Mouse (Mus musculus) stomach, embryonic 14.5 days (tissue): ENCODE data around the gene Pawr. TPM values are rescaled to one million over a fixed set of nuclear protein-coding genes. Genes with fewer than 3 reads are reported as not detected.

Source experiments
- ATAC-seq: fragments of 200-750 bp; cut with Nextera tagmentation; 2 replicates; pipeline ENCODE4 v1.8.0; 2017; ENCODE audit warnings: low read depth, moderate TSS enrichment; ENCODE audit not compliant: insufficient number of reproducible peaks, insufficient read depth, low FRiP score
- H3K27ac ChIP-seq: fragments of 300-500 bp; sonication (generic); 2 replicates; pipeline ENCODE4 v1.5.1; 2014; ENCODE audit warnings: mild to moderate bottlenecking, low read length, moderate library complexity, mixed read lengths
- H3K27me3 ChIP-seq: fragments of 300-500 bp; sonication (generic); 2 replicates; pipeline ENCODE4 v1.6.1; 2014; ENCODE audit warnings: low read length, control low read depth, mixed read lengths; ENCODE audit not compliant: control insufficient read depth, insufficient read depth
- H3K36me3 ChIP-seq: fragments of 300-500 bp; sonication (generic); 2 replicates; pipeline ENCODE4 v1.6.1; 2014; ENCODE audit warnings: mild to moderate bottlenecking, control low read depth, low read length, moderate library complexity, mixed read lengths; ENCODE audit not compliant: control insufficient read depth, insufficient read depth
- H3K4me1 ChIP-seq: fragments of 300-500 bp; sonication (generic); 2 replicates; pipeline ENCODE4 v1.6.1; 2014; ENCODE audit warnings: low read length, control low read depth, mixed read lengths; ENCODE audit not compliant: control insufficient read depth, insufficient read depth
- H3K4me2 ChIP-seq: fragments of 300-500 bp; sonication (generic); replicated peaks from 2 replicates; pipeline ENCODE4 v1.6.1; 2014; ENCODE audit warnings: low read depth, low read length, control low read depth
- H3K4me3 ChIP-seq: fragments of 300-500 bp; sonication (generic); 2 replicates; pipeline ENCODE4 v1.5.1; 2014; ENCODE audit warnings: low read depth, low read length, control low read depth
- H3K9ac ChIP-seq: fragments of 300-500 bp; sonication (generic); replicated peaks from 2 replicates; pipeline ENCODE4 v1.6.1; 2014; ENCODE audit warnings: low read depth, mild to moderate bottlenecking, control low read depth, low read length, moderate library complexity, mixed read lengths
- H3K9me3 ChIP-seq: fragments of 300-500 bp; sonication (generic); 2 replicates; pipeline ENCODE4 v1.6.1; 2016; ENCODE audit warnings: low read depth, low read length, control low read depth; ENCODE audit not compliant: control insufficient read depth
- WGBS: fragments of 180-500 bp; shearing (Covaris S2); extraction: QIAGEN DNeasy Blood & Tissue Kit; methylation state at CpG from one replicate; pipeline ENCODE4 v1.1.7; 2014; 5-methylcytosine and 5-hydroxymethylcytosine counted together
- polyA plus RNA-seq: library from polyadenylated mRNA; unstranded; fragments of >200 nt; fragmentation: Nextera tagmentation; extraction: Ambion mirVana; gene quantifications from 2 replicates; pipeline ENCODE4 v1.2.1, GENCODE M21; 2014

Pawr gene
- polyA plus RNA-seq, 1 experiment from 2014 or later: 13.5 TPM

DNA sequence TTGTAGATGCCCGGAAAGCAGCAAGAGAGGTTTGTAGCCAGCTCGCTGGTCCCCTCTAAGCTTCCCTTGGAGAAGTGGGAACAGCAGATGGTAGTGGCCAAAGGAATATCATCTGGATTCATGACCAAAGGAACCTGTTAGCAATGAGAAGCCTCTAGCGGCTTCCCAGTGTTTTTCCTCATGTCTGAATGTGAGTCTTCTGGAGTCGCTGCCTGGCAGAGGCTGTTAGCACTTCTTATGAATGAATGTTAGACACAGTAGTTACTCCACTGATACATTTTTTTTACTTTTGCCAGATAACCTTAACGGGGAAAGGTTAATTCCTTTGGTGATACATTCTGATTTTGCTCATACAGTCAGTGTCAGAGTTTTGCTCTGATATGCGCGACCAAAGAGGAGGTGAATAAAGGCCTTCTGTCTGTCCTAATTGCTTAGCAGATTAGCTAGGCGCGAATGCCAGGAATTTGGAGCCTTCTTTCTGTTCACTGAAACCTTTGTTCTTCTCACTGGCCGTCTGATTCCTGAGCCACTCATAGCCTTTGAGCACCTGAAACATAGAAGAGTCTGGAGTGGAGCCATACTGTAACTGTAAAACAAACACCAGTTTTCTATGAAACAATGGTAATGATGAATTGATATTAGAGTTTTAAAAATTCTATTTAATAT, 22.9 kb downstream of the Pawr start:
- WGBS: 58% methylated on average over 10 of the region's 10 CpGs
- 0 out of 2 replicates have a peak, but pooled peaks cover 3% of the 10 kb centered on the region for H3K4me1 ChIP-seq
- no peaks in the 10 kb centered on the region for H3K9me3 ChIP-seq
- H3K36me3 ChIP-seq: no peaks in the 10 kb centered on the region; the same call in 1 of the 2 replicates
- H3K9ac ChIP-seq: no peak overlapping the region
- no peak for ATAC-seq
- no peak overlapping the region for H3K4me2 ChIP-seq
- H3K27me3 ChIP-seq: no peaks in the 10 kb centered on the region
- no peak overlapping the region for H3K27ac ChIP-seq
- H3K4me3 ChIP-seq: no peak overlapping the region

DNA sequence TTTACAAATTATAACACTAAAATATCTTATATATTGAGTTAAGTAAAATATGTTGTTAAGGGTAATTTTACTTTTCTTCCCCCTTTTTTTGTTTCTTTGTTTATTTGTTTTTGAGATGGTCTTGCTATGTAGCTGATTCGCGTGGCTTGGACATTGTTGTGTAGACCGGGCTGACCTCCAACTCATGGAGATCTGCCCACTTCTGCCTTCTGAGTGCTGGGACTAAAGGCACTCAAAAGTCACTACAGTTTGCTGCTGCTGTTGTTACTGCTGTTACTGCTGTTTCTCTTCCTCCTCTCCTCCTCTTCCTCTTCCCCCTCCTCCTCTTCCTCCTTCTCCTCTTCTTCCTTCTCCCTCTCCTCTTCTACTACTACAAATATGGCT, 23.5 kb downstream of the Pawr start:
- Histone ChIP-seq H3K4me2 (no peak overlapping the region), H3K4me3 (no peak overlapping the region), H3K9ac (no peak overlapping the region), H3K9me3 (no peaks in the 10 kb centered on the region), H3K27ac (no peak overlapping the region), H3K4me1 (0 out of 2 replicates have a peak, but pooled peaks cover 3% of the 10 kb centered on the region), H3K27me3 (no peaks in the 10 kb centered on the region), H3K36me3 (no peaks in the 10 kb centered on the region; the same call in 1 of the 2 replicates)
- 86% methylated on average over 3 of the region's 3 CpGs for WGBS
- ATAC-seq: no peak

DNA sequence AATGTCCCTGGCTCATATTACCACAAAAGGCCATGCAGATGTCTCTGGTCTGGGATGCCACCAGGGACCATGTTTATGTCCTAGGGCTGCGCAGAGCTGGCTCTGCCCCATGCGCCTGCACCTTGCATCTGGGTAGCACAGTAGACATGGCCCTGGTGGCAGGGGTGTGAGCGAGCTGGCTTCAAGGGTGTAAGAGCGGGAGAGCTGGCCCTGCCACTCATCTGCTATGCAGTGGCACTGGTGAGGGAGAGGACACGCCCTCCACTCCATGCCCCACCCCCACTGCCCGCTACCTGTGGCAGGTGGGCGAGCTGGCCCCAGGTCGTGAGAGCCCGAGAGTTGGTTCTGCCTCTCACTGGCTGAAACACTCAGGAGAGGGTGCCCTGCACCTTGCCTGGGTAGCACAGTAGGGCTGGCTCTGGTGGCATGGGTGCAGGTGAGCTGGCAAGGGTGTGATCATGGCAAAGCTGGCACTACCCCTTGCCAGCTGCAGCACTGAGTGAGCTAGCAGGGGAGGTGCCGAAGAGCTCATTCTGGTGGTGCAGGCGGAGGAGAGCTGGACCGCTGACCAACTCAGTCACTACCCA, 24.8 kb downstream of the Pawr start:
- no peaks in the 10 kb centered on the region for H3K9me3 ChIP-seq
- 93% methylated on average over 12 of the region's 12 CpGs for WGBS

DNA sequence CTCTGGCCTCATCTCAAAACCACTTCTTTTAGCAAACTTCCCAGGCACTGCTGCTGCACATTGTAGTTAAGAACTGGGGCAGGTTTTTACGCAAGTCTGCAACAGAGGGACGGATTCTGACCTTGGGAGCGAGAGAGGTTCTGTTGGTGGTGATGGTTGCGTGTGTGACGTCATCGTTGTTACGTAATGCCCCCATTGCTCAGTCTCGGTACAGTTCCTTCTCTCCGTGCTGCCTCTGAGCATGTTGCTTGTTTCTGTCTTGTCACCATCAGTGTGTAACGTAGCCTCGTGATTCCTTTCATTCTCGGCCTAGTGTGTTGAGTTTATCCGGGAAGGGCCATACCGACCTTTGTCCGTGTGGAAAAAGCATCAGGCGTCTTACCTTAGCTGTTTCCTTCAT, 28.1 kb downstream of the Pawr start:
- Histone ChIP-seq H3K27me3 (no peaks in the 10 kb centered on the region), H3K4me1 (0 out of 2 replicates have a peak, but pooled peaks cover 6% of the 10 kb centered on the region), H3K36me3 (no peaks in the 10 kb centered on the region; the same call in 1 of the 2 replicates), H3K9ac (no peak overlapping the region), H3K4me3 (no peak overlapping the region), H3K9me3 (0 out of 2 replicates have a peak, but pooled peaks cover 2% of the 10 kb centered on the region), H3K27ac (no peak overlapping the region), H3K4me2 (no peak overlapping the region)
- 78% methylated on average over 16 of the region's 16 CpGs for WGBS
- no peak; the same call in 1 of the 2 replicates for ATAC-seq

More for the DNA sequence above, 24.8 kb downstream of the Pawr start:
- Histone ChIP-seq H3K27ac (no peak overlapping the region), H3K27me3 (no peaks in the 10 kb centered on the region), H3K9ac (no peak overlapping the region), H3K4me1 (0 out of 2 replicates have a peak, but pooled peaks cover 8% of the 10 kb centered on the region), H3K4me2 (no peak overlapping the region), H3K4me3 (no peak overlapping the region), H3K36me3 (no peaks in the 10 kb centered on the region; the same call in 1 of the 2 replicates)
- ATAC-seq: peak; percentile 50; the same call in 1 of the 2 replicates

DNA sequence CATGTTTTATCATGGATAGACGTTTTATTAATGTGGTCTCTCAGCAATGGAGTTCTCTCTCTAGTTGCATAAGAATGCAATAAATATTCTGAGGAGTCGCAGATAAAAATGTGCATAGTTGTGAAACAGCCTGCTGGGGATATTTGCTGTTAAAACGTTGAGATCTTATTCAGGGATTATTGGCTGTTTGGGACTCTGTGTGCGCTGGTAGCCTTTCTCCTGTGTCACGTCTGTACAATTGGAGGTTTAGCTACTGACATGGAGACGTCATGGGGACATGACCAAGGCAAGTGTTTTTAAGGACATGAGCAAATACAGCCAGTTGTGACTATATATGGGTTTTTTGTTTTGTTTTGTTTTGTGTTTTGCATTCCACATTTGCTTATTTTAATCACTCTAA, 28.9 kb downstream of the Pawr start:
- Histone ChIP-seq H3K27me3 (no peaks in the 10 kb centered on the region), H3K36me3 (no peaks in the 10 kb centered on the region; the same call in 1 of the 2 replicates), H3K4me2 (no peak overlapping the region), H3K9me3 (0 out of 2 replicates have a peak, but pooled peaks cover 4% of the 10 kb centered on the region), H3K4me3 (no peak overlapping the region), H3K4me1 (0 out of 2 replicates have a peak, but pooled peaks cover 6% of the 10 kb centered on the region), H3K9ac (no peak overlapping the region), H3K27ac (no peak overlapping the region)
- no peak for ATAC-seq
- 41% methylated on average over 6 of the region's 6 CpGs for WGBS

DNA sequence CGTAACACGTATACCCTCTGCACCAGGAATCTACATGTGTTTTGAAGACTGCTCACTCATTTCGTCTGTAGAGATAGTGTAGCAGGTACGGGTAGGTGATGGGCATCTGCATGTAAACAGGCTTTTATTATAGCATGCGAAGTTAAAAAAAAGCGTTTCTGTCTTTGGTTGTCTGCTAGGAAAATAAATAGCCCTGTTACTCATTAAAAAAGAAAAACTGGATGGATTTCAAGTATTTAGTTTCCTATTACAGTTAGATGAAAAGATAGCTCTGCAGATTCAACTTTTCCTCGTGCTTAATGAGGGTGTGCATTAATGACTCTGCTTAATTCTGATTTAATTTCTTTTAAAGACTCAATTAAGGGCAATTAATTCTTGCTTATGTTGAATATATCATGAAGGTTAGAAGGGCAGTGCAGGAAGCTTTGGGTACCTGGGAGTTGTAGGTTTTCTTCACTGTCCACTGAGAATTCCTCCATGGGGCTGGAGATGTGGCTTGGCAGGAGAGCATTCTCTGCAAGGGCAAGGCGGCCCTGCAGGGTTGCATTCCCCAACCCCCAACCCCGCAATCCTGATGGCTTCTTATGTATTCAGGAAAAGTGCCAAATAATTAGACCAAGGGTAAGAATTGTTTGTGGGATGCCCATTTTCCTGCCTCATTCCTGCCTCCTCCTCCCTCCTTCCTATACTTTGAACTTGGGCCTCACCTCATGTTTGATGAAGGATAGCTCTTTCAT, 29.7 kb downstream of the Pawr start:
- no peak overlapping the region for H3K4me3 ChIP-seq
- no peaks in the 10 kb centered on the region; the same call in 1 of the 2 replicates for H3K36me3 ChIP-seq
- H3K27ac ChIP-seq: no peak overlapping the region
- no peaks in the 10 kb centered on the region for H3K27me3 ChIP-seq
- peaks cover 6% of the 10 kb centered on the region; the same call in 1 of the 2 replicates for H3K9me3 ChIP-seq
- H3K9ac ChIP-seq: no peak overlapping the region
- WGBS: 55% methylated on average over 9 of the region's 9 CpGs
- no peak for ATAC-seq
- H3K4me1 ChIP-seq: 0 out of 2 replicates have a peak, but pooled peaks cover 6% of the 10 kb centered on the region
- H3K4me2 ChIP-seq: no peak overlapping the region

DNA sequence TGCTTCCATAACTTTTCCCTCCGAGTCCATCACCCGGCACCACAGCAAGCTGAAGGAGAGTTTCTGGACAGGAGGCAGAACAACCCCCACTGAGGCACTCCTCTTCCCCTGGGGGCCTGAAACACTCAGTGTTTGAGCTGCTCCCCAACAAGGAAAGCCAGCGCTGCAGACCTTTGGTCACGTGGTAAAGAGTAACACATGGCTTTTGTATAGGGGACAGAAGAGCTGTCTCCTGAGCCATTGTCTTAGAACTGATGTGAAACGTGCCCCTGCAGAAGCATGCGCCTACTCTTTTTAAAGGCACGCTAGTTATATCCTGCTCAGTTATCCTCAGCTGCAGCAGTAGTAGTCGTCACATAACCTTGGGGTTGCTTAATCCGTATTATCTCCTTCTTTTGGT, 32.0 kb downstream of the Pawr start:
- Histone ChIP-seq H3K9me3 (peaks cover 6% of the 10 kb centered on the region; the same call in 1 of the 2 replicates), H3K27me3 (no peaks in the 10 kb centered on the region), H3K4me3 (no peak overlapping the region), H3K36me3 (no peaks in the 10 kb centered on the region), H3K4me1 (0 out of 2 replicates have a peak, but pooled peaks cover 6% of the 10 kb centered on the region), H3K9ac (no peak overlapping the region), H3K4me2 (no peak overlapping the region), H3K27ac (no peak overlapping the region)
- no peak for ATAC-seq
- WGBS: 74% methylated on average over 9 of the region's 9 CpGs
